Mouse (Mus musculus): Measurements from ENCODE around the gene Ccdc158. TPM values are rescaled to one million over a fixed set of nuclear protein-coding genes. Genes with fewer than 3 reads are reported as not detected.
A peak's percentile ranks its signal among the peaks of the same experiment; 100 is the strongest.

Ccdc158 gene
- total RNA-seq, 2 experiments from 2014 or later: 0.46 to 0.92 TPM

GRCm38 (mm10) chr5:92602691-92603690 is 72.1 kb downstream of the Ccdc158 start, which contains the start of gene Stbd1:
TSS of gene Stbd1 (plus strand) at chr5:92603041.
- DNase-seq (ENCODE audit: low spot score in 2 of 2): peak in 1 of 2 experiments; percentile 21

- DNase-seq (ENCODE audit: low spot score in 2 of 2): peak; percentile 3 to 36
These were observed 76.0 kb downstream of the Ccdc158 start for GRCm38 (mm10) chr5:92599030-92599429.

- DNase-seq (ENCODE audit: low spot score in 2 of 2): no peak
These were observed 78.2 kb downstream of the Ccdc158 start for GRCm38 (mm10) chr5:92596865-92597264.

GRCm38 (mm10) chr5:92595026-92595425 is 80.0 kb downstream of the Ccdc158 start:
- no peak for DNase-seq (ENCODE audit: low spot score in 2 of 2)

- DNase-seq (ENCODE audit: low spot score in 2 of 2): no peak
These were observed 89.1 kb downstream of the Ccdc158 start for GRCm38 (mm10) chr5:92585932-92586331.

GRCm38 (mm10) chr5:92579559-92579958 is 95.5 kb downstream of the Ccdc158 start:
- no peak for DNase-seq (ENCODE audit: low spot score in 2 of 2)

- DNase-seq (ENCODE audit: low spot score in 2 of 2): no peak
These were observed 103.8 kb downstream of the Ccdc158 start for GRCm38 (mm10) chr5:92571232-92571631.

- no peak for DNase-seq (ENCODE audit: low spot score in 2 of 2)
These were observed 113.1 kb downstream of the Ccdc158 start for GRCm38 (mm10) chr5:92562002-92562401.

- DNase-seq (ENCODE audit: low spot score in 2 of 2): no peak
These were observed 114.9 kb downstream of the Ccdc158 start for GRCm38 (mm10) chr5:92560201-92560600.

Other genes starting within 250 kb of the Ccdc158 start
- gene Nup54, start 240.1 kb downstream of the Ccdc158 start, total RNA-seq (2021): 10 to 100 TPM; 29.6 to 32.0 TPM
- gene Scarb2, start 168.4 kb downstream of the Ccdc158 start, total RNA-seq (2021): 10 to 100 TPM; 92.7 to 93.2 TPM
- gene Fam47e, start 120.2 kb downstream of the Ccdc158 start, total RNA-seq (2021): 1 to 10 TPM in 1 of 2 experiments, under 1 TPM in 1; 0.48 to 1.1 TPM
- gene Stbd1, start 72.2 kb downstream of the Ccdc158 start, total RNA-seq (2021): 1 to 10 TPM; 2.6 to 3.4 TPM
- gene Shroom3, start 8.2 kb upstream of the Ccdc158 start, total RNA-seq (2021): 1 to 10 TPM; 2.3 to 2.5 TPM